ENCODE assay signal across 8 mouse cellular contexts in the genomic region with DNA sequence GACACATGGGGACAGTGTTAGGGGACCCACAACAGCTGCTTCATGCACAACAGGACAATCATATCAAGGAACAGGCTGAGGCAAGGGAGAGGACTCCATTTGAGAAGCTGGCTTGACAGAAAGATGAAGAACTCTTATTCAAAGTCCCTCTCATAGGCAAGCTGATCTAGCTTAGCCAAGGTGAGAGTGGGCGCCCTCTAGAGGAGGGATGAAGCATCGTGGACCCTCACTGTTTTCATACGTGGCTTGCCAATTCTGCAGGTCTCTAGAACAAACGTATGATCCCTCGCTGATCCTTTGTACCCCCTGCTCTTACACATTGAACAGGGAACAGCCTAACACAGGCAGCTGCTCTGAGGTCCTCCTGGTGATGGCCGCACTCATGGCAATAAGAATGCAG. TPM values are rescaled to one million over a fixed set of nuclear protein-coding genes. Genes with fewer than 3 reads are reported as not detected.
DNase-seq lines count a peak whose midpoint lies in the region; ATAC-seq lines count a peak whose summit lies in the region.
"Had no signal": no experiment of that assay in that cellular context is flagged by ENCODE, and none has a peak within 500 bp of the region (broad histone marks: within the 10 kb centered on the region; RNA-seq: fewer than 3 reads in every experiment).

No protein-coding gene starts in this region.

- WGBS in liver, embryonic 13.5 days (ENCODE audit: insufficient replicate concordance): 13% methylated on average over 6 of the region's 6 CpGs

- no peaks in the 10 kb centered on the region for H3K4me1 ChIP-seq in liver, embryonic 13.5 days (replicated peaks)

- H3K4me3 ChIP-seq in liver, embryonic 13.5 days (replicated peaks): no peak overlapping the region

- H3K27me3 ChIP-seq in liver, embryonic 13.5 days: peaks cover 15% of the 10 kb centered on the region

- H3K4me2 ChIP-seq in liver, embryonic 13.5 days: no peak overlapping the region

- peak; percentile 61 to 71 for DNase-seq in left cerebral cortex, adult 18-20 months (ENCODE audit: low spot score in 2 of 2)
- DNase-seq in left cerebral cortex, postnatal 10 days (ENCODE audit: extremely low spot score in 1 of 2, low spot score in 2 of 2): no peak
- peak; percentile 46 for DNase-seq in MEL-GATA-1-ER (ENCODE audit: extremely low read depth, low read depth)
- peak; percentile 48 for DNase-seq in gastrocnemius, postnatal 10 days
- DNase-seq in liver, embryonic 13.5 days: peak; percentile 34
- peak; percentile 61 for DNase-seq in right cerebral cortex, postnatal 14 days

- ATAC-seq in cerebellum, adult (ENCODE audit: insufficient number of reproducible peaks, low FRiP score, low TSS enrichment): peak; percentile 28; the same call in 1 of the 2 replicates
- no peak for ATAC-seq in liver, embryonic 13.5 days (ENCODE audit: low read depth)

- H3K9me3 ChIP-seq in liver, embryonic 13.5 days (replicated peaks): no peaks in the 10 kb centered on the region

- no peak overlapping the region for H3K9ac ChIP-seq in liver, embryonic 13.5 days

- H3K36me3 ChIP-seq in liver, embryonic 13.5 days: no peaks in the 10 kb centered on the region

- H3K27ac ChIP-seq in liver, embryonic 13.5 days: no peak overlapping the region

- intact Hi-C loops in left cerebral cortex, postnatal 10 days (cut with DNase I): loop anchor here (5.0 to 10.0 kb wide), 2 partner anchors 342 to 415 kb away; no protein-coding TSS in a partner anchor

RNA-seq across cellular contexts. Expression of gene Gsg1l, which starts 7.6 kb away (rescaled TPM):
- total RNA-seq in left cerebral cortex, adult 18-20 months (2021): 10 to 100 TPM; 65.7 to 75.3 TPM
- total RNA-seq in left cerebral cortex, postnatal 10 days (2021): 10 to 100 TPM; 33.1 to 33.8 TPM
- total RNA-seq in gastrocnemius, postnatal 10 days (2021): under 1 TPM; 0.21 to 0.68 TPM
- 0.02 and 0.06 TPM in 2 replicates for polyA plus RNA-seq in liver, embryonic 13.5 days (2015; fragmentation: Nextera tagmentation; extraction: Ambion mirVana)
- total RNA-seq: gastrocnemius, postnatal 36 days had no signal

Comparison
In these comparisons a context has a peak if more than half of its experiments do, and no peak if none do; other contexts are left out.
1. DNase-seq: peak in left cerebral cortex, adult 18-20 months (2 of 2), MEL-GATA-1-ER (single experiment), gastrocnemius, postnatal 10 days (single experiment), liver, embryonic 13.5 days (single experiment) and right cerebral cortex, postnatal 14 days (single experiment); none in left cerebral cortex, postnatal 10 days (0 of 2).
2. RNA of gene Gsg1l, which starts 7.6 kb away (total RNA-seq): 65.7 to 75.3 TPM in left cerebral cortex, adult 18-20 months and 33.1 to 33.8 TPM in left cerebral cortex, postnatal 10 days; 0.21 to 0.68 TPM in gastrocnemius, postnatal 10 days; every median in the first group is over 10 times any median in the second.